Mouse (Mus musculus): ENCODE results near the gene Mark3.

GRCm38 (mm10) chr12:111655695-111656094, 81.4 kb downstream of the Mark3 start:
- TF ChIP-seq GATA1 (IDR thresholded peaks at IDR 0.05; ENCODE audit: low read length) = no peak
- TF ChIP-seq TAL1 (IDR thresholded peaks at IDR 0.05; ENCODE audit: low read length) = no peak

Measured in erythroblast, embryonic 14.5 days (primary cell).